Mouse (Mus musculus) midbrain, embryonic 10.5 days (tissue): Measurements from ENCODE around the gene Ran. TPM values are rescaled to one million over a fixed set of nuclear protein-coding genes. Genes with fewer than 3 reads are reported as not detected.

ENCODE experiments used
- DNase-seq: peaks from one replicate; pipeline ENCODE4 v3.0.0-alpha.2; 2017; ENCODE audit warnings: low spot score
- H3K27ac ChIP-seq: fragments of 300-500 bp; sonication (generic); replicated peaks from 2 replicates; pipeline ENCODE4 v1.5.1; 2016; ENCODE audit warnings: mild to moderate bottlenecking
- H3K27me3 ChIP-seq: fragments of 300-500 bp; sonication (generic); 2 replicates; pipeline ENCODE4 v1.6.1; 2016; ENCODE audit warnings: low read depth, mild to moderate bottlenecking; ENCODE audit not compliant: poor library complexity, severe bottlenecking
- H3K36me3 ChIP-seq: fragments of 300-500 bp; sonication (generic); 2 replicates; pipeline ENCODE4 v1.6.1; 2016; ENCODE audit warnings: mild to moderate bottlenecking, moderate library complexity
- H3K4me1 ChIP-seq: fragments of 300-500 bp; sonication (generic); 2 replicates; pipeline ENCODE4 v1.6.1; 2016
- H3K4me3 ChIP-seq: fragments of 300-500 bp; sonication (generic); 2 replicates; pipeline ENCODE4 v1.5.1; 2016; ENCODE audit warnings: mild to moderate bottlenecking, moderate library complexity
- H3K9me3 ChIP-seq: fragments of 300-500 bp; sonication (generic); replicated peaks from 2 replicates; pipeline ENCODE4 v1.6.1; 2016; ENCODE audit warnings: mild to moderate bottlenecking
- WGBS: fragments of 180-500 bp; shearing (Covaris S2); methylation state at CpG from one replicate; pipeline ENCODE4 v1.1.7; 2016; 5-methylcytosine and 5-hydroxymethylcytosine counted together
- polyA plus RNA-seq: library from polyadenylated mRNA; unstranded; fragments of >200 nt; fragmentation: Nextera tagmentation; extraction: Ambion mirVana; gene quantifications from 2 replicates; pipeline ENCODE4 v1.2.1, GENCODE M21; 2016

Gene Ran
- polyA plus RNA-seq, 1 experiment from 2014 or later: 1,091 TPM

GRCm38 (mm10) chr5:129073404-129073803, 53.5 kb downstream of the Ran start:
- no peak overlapping the region for H3K4me3 ChIP-seq
- H3K27me3 ChIP-seq: no peaks in the 10 kb centered on the region
- WGBS: 86% methylated on average over 6 of the region's 6 CpGs
- H3K36me3 ChIP-seq: no peaks in the 10 kb centered on the region
- H3K4me1 ChIP-seq: no peaks in the 10 kb centered on the region
- no peak overlapping the region for H3K27ac ChIP-seq
- no peaks in the 10 kb centered on the region for H3K9me3 ChIP-seq
- DNase-seq: no peak

Other genes starting within 250 kb of the Ran start
- 0.42 and 0.76 TPM in 2 replicates for gene Rimbp2, start 66.6 kb upstream of the Ran start, polyA plus RNA-seq
- gene Stx2, start 11.5 kb upstream of the Ran start, polyA plus RNA-seq: 26.5 and 26.6 TPM in 2 replicates
- 0.09 and 0.16 TPM in 2 replicates for gene Adgrd1, start 76.7 kb downstream of the Ran start, polyA plus RNA-seq